Mouse (Mus musculus) granulocyte monocyte progenitor cell, adult 5-6 weeks (primary cell): ENCODE measurements around the gene Prlh. TPM values are rescaled to one million over a fixed set of nuclear protein-coding genes. Genes with fewer than 3 reads are reported as not detected.

ENCODE experiments used
- ATAC-seq: replicated peaks from 2 replicates; pipeline ENCODE4 v1.8.0; 2016; ENCODE audit warnings: mild to moderate bottlenecking, moderate TSS enrichment, inconsistent platforms; ENCODE audit not compliant: poor library complexity, severe bottlenecking
- total RNA-seq, 2 experiments: library from RNA; stranded (forward) in 1 of 2; stranded (reverse) in 1 of 2; fragments of 200-712, 200-1000 nt in 1 of 2; fragments of >200 nt in 1 of 2; fragmentation: Nextera tagmentation in 1 of 2; gene quantifications; 2 replicates each; pipeline ENCODE4 v1.2.3; 2014 to 2017

Prlh gene
- total RNA-seq, 2 experiments from 2014 or later, result not detected

DNA sequence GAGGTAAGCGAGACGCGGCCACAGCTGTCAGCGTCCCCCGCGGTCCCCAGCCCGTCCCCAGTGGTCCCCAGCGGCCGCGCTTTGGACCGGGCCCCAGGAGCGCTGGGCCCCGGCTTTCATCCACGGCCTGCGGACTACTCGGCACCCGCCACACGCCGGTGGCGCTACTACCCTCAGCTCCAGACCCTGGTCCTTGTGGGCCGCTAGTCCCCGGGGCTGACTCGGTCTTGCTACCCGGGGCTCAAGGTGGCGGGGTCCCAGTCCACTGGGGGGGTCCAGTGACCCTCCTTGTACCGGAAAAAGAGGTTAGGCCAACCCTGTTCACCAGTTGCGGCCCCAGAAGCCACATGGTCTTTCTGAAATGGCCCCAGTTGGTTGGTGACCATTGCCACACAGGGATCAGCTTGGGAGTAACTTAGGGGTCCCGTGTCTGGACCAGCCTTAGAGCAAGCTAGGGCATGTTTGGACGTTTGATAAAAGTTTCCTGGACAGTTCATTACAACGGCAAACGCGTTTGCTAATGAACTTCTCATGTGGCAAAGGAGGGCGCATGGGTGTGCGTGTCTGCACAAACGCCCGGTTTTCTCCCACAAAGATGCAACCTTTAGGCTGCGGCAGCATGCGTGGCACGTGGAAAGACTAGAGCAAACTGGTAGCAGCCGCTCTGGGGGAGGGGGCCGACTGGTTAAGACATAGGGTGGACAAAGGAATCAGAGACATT lies 46.1 kb downstream of the Prlh start:
- 0 out of 2 replicates have a peak, but pooled peaks have one; percentile 8 for ATAC-seq

DNA sequence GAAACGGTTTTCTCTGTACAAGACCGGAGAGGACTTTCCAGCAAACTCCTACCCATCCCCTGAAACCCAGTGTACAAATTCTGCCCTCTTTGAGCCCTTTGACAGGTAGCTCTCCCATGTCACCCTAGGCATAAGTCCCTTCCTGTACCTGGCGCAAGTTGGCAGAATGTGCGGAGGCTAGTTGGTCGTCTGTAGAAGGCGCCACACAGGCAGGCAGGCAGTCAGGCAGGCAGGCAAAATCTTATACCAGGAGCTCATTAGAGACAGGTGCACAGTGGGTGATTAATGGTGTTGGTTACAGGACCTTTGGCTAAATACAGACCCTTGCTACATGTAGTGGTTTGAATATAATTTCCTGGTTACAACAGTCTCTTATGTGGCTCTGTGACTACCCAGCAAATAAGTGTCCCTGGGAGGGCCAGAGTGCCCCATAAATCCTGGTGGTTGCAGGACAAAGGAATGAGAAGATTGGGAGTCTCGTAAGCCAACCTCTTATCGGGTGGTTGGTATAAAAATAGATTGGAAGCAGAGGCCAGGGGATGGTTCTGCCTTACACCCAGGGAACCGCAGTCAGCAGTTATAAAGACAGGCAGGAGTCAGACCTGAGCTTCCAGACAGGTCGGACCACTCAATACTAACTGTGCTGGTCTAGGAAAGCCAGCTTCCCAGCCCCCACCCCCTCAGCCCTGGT lies 47.1 kb downstream of the Prlh start:
- no peak; the same call in 1 of the 2 replicates for ATAC-seq

DNA sequence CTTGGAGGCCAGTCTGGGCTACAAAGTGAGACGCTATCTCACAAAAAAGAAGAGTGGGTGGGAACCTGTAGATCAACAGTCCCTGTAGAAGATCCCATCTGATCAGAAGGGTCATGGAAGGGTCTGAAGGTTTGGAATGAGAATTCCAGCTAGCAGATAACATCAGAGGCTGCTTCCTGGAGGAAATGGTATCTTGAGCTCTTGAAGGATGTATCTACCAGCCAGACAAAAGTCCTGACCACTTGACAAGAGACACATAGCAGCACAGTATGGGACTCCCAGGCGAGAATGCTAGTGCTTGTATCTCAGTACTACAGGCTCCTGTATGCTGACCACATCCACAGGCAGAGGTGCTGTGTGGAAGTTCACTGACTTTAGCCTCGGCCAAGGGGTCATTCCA lies 48.2 kb downstream of the Prlh start:
- no peak for ATAC-seq

DNA sequence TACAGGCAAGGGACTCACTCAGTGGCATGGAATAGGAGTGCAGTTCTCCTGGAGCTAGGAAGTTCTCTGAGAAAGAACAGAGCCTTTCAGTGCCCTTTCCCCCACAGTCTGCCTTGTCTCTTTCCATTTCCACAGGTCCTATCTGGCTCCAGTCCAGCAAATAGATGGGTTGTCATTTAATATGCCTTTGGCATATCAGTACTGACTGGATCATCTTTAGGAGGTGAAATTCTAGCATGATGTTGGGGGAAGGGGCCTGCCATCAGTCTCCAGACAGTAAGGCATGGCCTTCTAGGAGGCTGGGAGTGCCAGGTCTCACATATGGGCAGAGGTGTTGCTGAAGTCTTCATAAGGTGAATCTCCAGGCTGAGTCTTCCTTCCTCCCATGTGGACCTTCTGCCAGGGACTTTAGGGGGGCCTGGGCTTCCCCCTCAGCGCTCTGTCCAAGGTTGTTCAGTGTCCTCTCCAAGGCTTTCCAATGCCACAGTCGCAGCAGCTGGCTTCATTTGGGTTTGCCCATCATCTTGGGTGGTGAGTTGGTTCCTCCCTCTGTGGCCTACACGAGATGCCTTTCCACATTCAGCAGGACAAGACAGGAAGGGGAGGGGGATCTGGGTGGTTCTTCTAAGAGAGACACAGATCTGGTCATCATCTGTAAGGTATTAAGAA lies 49.1 kb downstream of the Prlh start:
- no peak for ATAC-seq

DNA sequence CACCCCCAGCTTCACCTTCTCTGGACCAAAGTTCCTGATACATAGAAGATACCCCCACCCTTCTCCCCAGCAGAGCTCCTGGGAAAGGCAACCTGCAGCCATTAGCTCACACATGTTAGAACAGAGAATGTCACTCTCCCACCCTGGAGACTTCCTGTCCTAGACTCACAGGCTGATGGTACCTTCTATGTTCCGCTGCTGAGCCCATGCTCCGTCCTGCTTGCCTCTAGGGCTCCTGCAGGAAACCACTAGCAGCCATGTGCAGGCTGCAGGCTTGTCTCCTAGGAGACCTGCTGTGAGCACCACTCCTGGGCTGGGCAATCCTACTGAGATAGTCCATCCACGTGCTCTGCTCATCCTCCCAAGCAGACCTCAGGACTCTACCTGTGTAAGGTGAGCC lies 49.7 kb downstream of the Prlh start:
- no peak for ATAC-seq

Other genes with a start within 250 kb of the Prlh start
- not detected in 2 replicates for gene Col6a3, start 109.1 kb upstream of the Prlh start, total RNA-seq (2014; fragmentation: Nextera tagmentation)
- not detected in 2 replicates for gene Col6a3, start 109.1 kb upstream of the Prlh start, total RNA-seq (2017)
- gene Mlph, start 38.0 kb upstream of the Prlh start, total RNA-seq (2014; fragmentation: Nextera tagmentation), result 0.17 TPM in 1 of 2 replicates, not detected in the other
- 0.95 TPM in 1 of 2 replicates, not detected in the other for gene Mlph, start 38.0 kb upstream of the Prlh start, total RNA-seq (2017)
- gene Rab17, start 16.6 kb downstream of the Prlh start, total RNA-seq (2014; fragmentation: Nextera tagmentation), result 3.1 TPM in 1 of 2 replicates, not detected in the other
- gene Rab17, start 16.6 kb downstream of the Prlh start, total RNA-seq (2017), result 0.47 and 2.0 TPM in 2 replicates
- gene Lrrfip1, start 45.6 kb downstream of the Prlh start, total RNA-seq (2014; fragmentation: Nextera tagmentation), result 61.3 and 114 TPM in 2 replicates
- gene Lrrfip1, start 45.6 kb downstream of the Prlh start, total RNA-seq (2017), result 121 and 131 TPM in 2 replicates
- 1.1 and 9.6 TPM in 2 replicates for gene Rbm44, start 192.0 kb downstream of the Prlh start, total RNA-seq (2014; fragmentation: Nextera tagmentation)
- 5.2 and 7.8 TPM in 2 replicates for gene Rbm44, start 192.0 kb downstream of the Prlh start, total RNA-seq (2017)
- gene Ramp1, start 226.7 kb downstream of the Prlh start, total RNA-seq (2014; fragmentation: Nextera tagmentation), result 160 and 199 TPM in 2 replicates
- gene Ramp1, start 226.7 kb downstream of the Prlh start, total RNA-seq (2017), result 179 and 199 TPM in 2 replicates